Mouse (Mus musculus) heart, adult 2 months (tissue): ENCODE results near the gene Wif1.

Experiments
- CTCF ChIP-seq: fragments of 200-600 bp; IDR thresholded peaks from 2 replicates; pipeline ENCODE4 v1.8.1; 2022; ENCODE audit warnings: antibody characterized with exemption, mild to moderate bottlenecking, moderate library complexity
- EP300 ChIP-seq: fragments of 200-500 bp; IDR thresholded peaks from 2 replicates; pipeline ENCODE4 v1.6.1; 2011; ENCODE audit warnings: low read depth, low read length, control low read depth; ENCODE audit not compliant: insufficient read depth

DNA sequence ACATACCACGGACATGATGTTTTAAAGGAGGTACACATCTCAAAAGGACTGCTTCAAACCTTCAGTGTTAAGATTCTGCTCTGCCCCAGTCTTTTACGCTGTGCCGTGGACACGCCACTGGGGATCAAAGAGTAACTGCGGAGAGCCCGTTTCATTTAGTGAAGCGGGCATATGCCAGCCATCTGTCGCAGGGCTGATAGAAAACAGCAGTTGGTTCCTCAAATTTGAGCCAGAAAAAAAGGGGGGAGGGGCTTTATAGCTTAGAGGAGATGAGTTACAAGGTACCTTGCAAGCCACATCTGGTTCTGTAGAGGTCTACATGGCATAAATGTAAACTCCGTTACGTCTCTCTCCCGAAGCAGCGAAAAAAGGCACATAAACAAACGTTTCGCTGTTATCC, 7.2 kb downstream of the Wif1 start:
- TF ChIP-seq CTCF = no peak
- TF ChIP-seq EP300 = no peak
